Comparison of ENCODE assay signal across 28 mouse cellular contexts in the genomic region with DNA sequence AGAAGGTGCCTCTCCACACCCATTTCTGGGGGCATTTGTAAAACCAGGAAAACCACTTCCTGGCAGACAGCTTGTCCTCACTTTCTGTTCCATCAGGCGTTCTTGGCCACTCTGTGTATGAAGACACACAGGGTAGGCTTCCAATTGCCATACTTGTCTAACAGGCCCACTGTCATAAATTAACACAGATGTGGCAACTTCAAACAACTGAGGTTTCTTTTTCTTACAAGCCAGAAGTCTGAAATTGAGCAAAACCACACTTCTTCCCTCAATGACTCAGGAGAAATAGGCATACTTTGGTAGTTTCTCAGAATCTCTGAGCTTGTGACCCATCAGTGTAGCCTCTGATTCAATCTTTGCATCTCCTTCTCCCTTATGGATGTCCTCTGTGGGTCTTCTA.
DNase-seq lines count a peak whose midpoint lies in the region; ATAC-seq and TF ChIP-seq lines count a peak whose summit lies in the region.
"Had no signal": no experiment of that assay in that cellular context is flagged by ENCODE, and none has a peak within 500 bp of the region (broad histone marks: within the 10 kb centered on the region; RNA-seq: fewer than 3 reads in every experiment).

No protein-coding gene starts in this region.

- peak; percentile 18 for DNase-seq in CH12.LX (ENCODE audit: extremely low read depth)
- no peak for DNase-seq in frontal cortex, postnatal 25 days (ENCODE audit: low spot score in 2 of 2)
- DNase-seq in cerebellum, adult 18-20 months = no peak
- no peak for DNase-seq in heart, embryonic 10.5 days (ENCODE audit: low spot score)
- DNase-seq: adrenal gland, adult 2 months; adrenal gland, postnatal 14 days; cerebellum, adult 11 months; cerebellum, adult 8-10 months; cerebellum, postnatal 10 days; cerebellum, postnatal 36 days; gastrocnemius, adult 2 months; gastrocnemius, postnatal 14 days; heart, adult 18-20 months; kidney, adult 18-20 months had no signal

- dilution Hi-C loops in CH12.LX (cut with MboI; ENCODE audit: extremely low pct_ligation_motif_present, extremely low pct_unique_long_range_greater_than_20kb, low sequenced_read_pairs) = no loop called here

- peaks cover 4 to 28% of the 10 kb centered on the region in 2 experiments for H3K4me1 ChIP-seq in CH12.LX (ENCODE audit: control insufficient read depth in 1 of 2, insufficient read depth in 2 of 2)
- peaks cover 4% of the 10 kb centered on the region; the same call in 1 of the 2 replicates for H3K4me1 ChIP-seq in embryonic fibroblast, embryonic 13.5 days (ENCODE audit: control insufficient read depth, insufficient read depth, low read length)
- no peaks in the 10 kb centered on the region for H3K4me1 ChIP-seq in heart, embryonic 10.5 days
- H3K4me1 ChIP-seq: embryonic facial prominence, embryonic 12.5 days; embryonic facial prominence, embryonic 15.5 days had no signal

- no peak for TF ChIP-seq EP300 in CH12.LX (IDR thresholded peaks at IDR 0.05; ENCODE audit: low read length)

- no peaks in the 10 kb centered on the region for H3K27me3 ChIP-seq in CH12.LX (replicated peaks)
- H3K27me3 ChIP-seq in heart, embryonic 10.5 days (ENCODE audit: insufficient read depth, poor library complexity, severe bottlenecking) = no peaks in the 10 kb centered on the region
- H3K27me3 ChIP-seq: embryonic facial prominence, embryonic 12.5 days; embryonic facial prominence, embryonic 15.5 days; forebrain, embryonic 13.5 days; Patski had no signal

- ATAC-seq in hematopoietic stem cell, adult 5-6 weeks (replicated peaks in 1 of 2; ENCODE audit: insufficient read depth in 1 of 2, low FRiP score in 2 of 2, low TSS enrichment in 1 of 2, low read depth in 1 of 2, poor library complexity in 2 of 2, severe bottlenecking in 2 of 2) = peak; percentile 74 to 84
- 0 out of 2 replicates have a peak, but pooled peaks have one; percentile 30 for ATAC-seq in megakaryocyte-erythroid progenitor cell, adult 5-6 weeks (replicated peaks; ENCODE audit: low FRiP score, low TSS enrichment, poor library complexity, severe bottlenecking)
- ATAC-seq: CD4-positive, CD25-positive, alpha-beta regulatory T cell, adult 4 months; inflammation-experienced regulatory T-cells, adult 6 months; intestine, embryonic 16.5 days; Patski had no signal

- no peak overlapping the region for H3K9ac ChIP-seq in CH12.LX (ENCODE audit: insufficient read depth, low read depth)
- H3K9ac ChIP-seq: embryonic facial prominence, embryonic 12.5 days; embryonic facial prominence, embryonic 15.5 days; forebrain, embryonic 13.5 days; hindbrain, embryonic 14.5 days had no signal

- TF ChIP-seq CTCF in CH12.LX (conservative IDR thresholded peaks at IDR 0.05 in 1 of 2, IDR thresholded peaks at IDR 0.05 in 1 of 2; ENCODE audit: low read depth in 2 of 2, low read length in 2 of 2) = no peak
- TF ChIP-seq CTCF in embryonic fibroblast, embryonic 13.5 days (IDR thresholded peaks at IDR 0.05; ENCODE audit: borderline replicate concordance, insufficient read depth, low read length) = no peak

- H3K4me3 ChIP-seq in CH12.LX (replicated peaks in 1 of 3; ENCODE audit: low read depth in 2 of 3, low read length in 2 of 3, poor library complexity in 1 of 3) = no peak overlapping the region
- H3K4me3 ChIP-seq in embryonic fibroblast, embryonic 13.5 days (ENCODE audit: insufficient read depth, low read length) = no peak overlapping the region
- no peak overlapping the region for H3K4me3 ChIP-seq in heart, embryonic 10.5 days
- H3K4me3 ChIP-seq: embryonic facial prominence, embryonic 12.5 days; embryonic facial prominence, embryonic 15.5 days; erythroblast, embryonic 14.5 days; forebrain, embryonic 10.5 days; forebrain, embryonic 13.5 days; gastrocnemius, adult 2 months had no signal

- no peak overlapping the region for H3K27ac ChIP-seq in CH12.LX (ENCODE audit: insufficient read depth, low read depth)
- H3K27ac ChIP-seq in embryonic fibroblast, embryonic 13.5 days (ENCODE audit: insufficient read depth, low read length) = peak overlapping the region; percentile 50; the same call in 1 of the 2 replicates
- H3K27ac ChIP-seq in heart, embryonic 10.5 days = no peak overlapping the region
- H3K27ac ChIP-seq: embryonic facial prominence, embryonic 12.5 days; embryonic facial prominence, embryonic 15.5 days; forebrain, embryonic 10.5 days; forebrain, embryonic 13.5 days; gastrocnemius, adult 2 months; hindbrain, embryonic 14.5 days had no signal

- no peaks in the 10 kb centered on the region for H3K36me3 ChIP-seq in CH12.LX (replicated peaks in 1 of 2; ENCODE audit: control insufficient read depth in 1 of 2, insufficient read depth in 1 of 2, low read length in 1 of 2)
- no peaks in the 10 kb centered on the region for H3K36me3 ChIP-seq in heart, embryonic 10.5 days
- H3K36me3 ChIP-seq: embryonic facial prominence, embryonic 12.5 days; embryonic facial prominence, embryonic 15.5 days; forebrain, embryonic 10.5 days had no signal

- in situ Hi-C loops in CH12.LX (cut with MboI; ENCODE audit: low pct_ligation_motif_present, low pct_unique_long_range_greater_than_20kb, low sequenced_read_pairs) = no loop called here

- TF ChIP-seq POLR2A in CH12.LX (IDR thresholded peaks at IDR 0.05; ENCODE audit: low read depth, low read length) = no peak
- no peak for TF ChIP-seq POLR2A in embryonic fibroblast, embryonic 13.5 days (IDR thresholded peaks at IDR 0.05; ENCODE audit: low read depth, low read length)

- TF ChIP-seq RAD21 in CH12.LX (IDR thresholded peaks at IDR 0.05; ENCODE audit: low read depth, low read length) = no peak

- H3K4me2 ChIP-seq in CH12.LX (ENCODE audit: insufficient read depth, low read depth, poor library complexity, severe bottlenecking) = peak overlapping the region; percentile 0; the same call in 1 of the 2 replicates
- H3K4me2 ChIP-seq: embryonic facial prominence, embryonic 12.5 days; embryonic facial prominence, embryonic 15.5 days; forebrain, embryonic 13.5 days; heart, embryonic 11.5 days; hindbrain, embryonic 14.5 days had no signal

- H3K79me2 ChIP-seq in CH12.LX (replicated peaks; ENCODE audit: control insufficient read depth, extremely low read depth, insufficient read depth, poor library complexity, severe bottlenecking) = no peaks in the 10 kb centered on the region

- H3K9me3 ChIP-seq in CH12.LX (replicated peaks; ENCODE audit: low read length) = no peaks in the 10 kb centered on the region
- H3K9me3 ChIP-seq in heart, embryonic 10.5 days = no peaks in the 10 kb centered on the region
- H3K9me3 ChIP-seq: embryonic facial prominence, embryonic 12.5 days; embryonic facial prominence, embryonic 15.5 days; forebrain, embryonic 10.5 days; forebrain, embryonic 13.5 days had no signal

- WGBS in heart, embryonic 10.5 days = 78% methylated on average over 1 of the region's 1 CpGs

TF ChIP-seq in CH12.LX, 34 proteins besides CTCF, POLR2A, EP300 and RAD21:
- TF ChIP-seq USF1 (IDR thresholded peaks at IDR 0.05; ENCODE audit: low read depth, low read length) (no peak), ETS1 (conservative IDR thresholded peaks at IDR 0.05; ENCODE audit: low read depth, low read length) (no peak), ZC3H11A (IDR thresholded peaks at IDR 0.05; ENCODE audit: low read depth, low read length) (no peak), ELF1 (IDR thresholded peaks at IDR 0.05; ENCODE audit: low read depth, low read length) (no peak), POLR2AphosphoS2 (IDR thresholded peaks at IDR 0.05; ENCODE audit: low read depth, low read length) (no peak), ZKSCAN1 (IDR thresholded peaks at IDR 0.05; ENCODE audit: borderline replicate concordance, low read depth, low read length) (no peak), CHD1 (IDR thresholded peaks at IDR 0.05; ENCODE audit: low read depth, low read length) (no peak), ZNF384 (IDR thresholded peaks at IDR 0.05; ENCODE audit: low read depth, low read length) (no peak), MAFK (IDR thresholded peaks at IDR 0.05; ENCODE audit: insufficient replicate concordance, low read length) (no peak), SMC3 (IDR thresholded peaks at IDR 0.05; ENCODE audit: low read depth, low read length) (no peak), JUN (IDR thresholded peaks at IDR 0.05; ENCODE audit: insufficient read depth, low read depth, low read length) (no peak), ZMIZ1 (IDR thresholded peaks at IDR 0.05; ENCODE audit: low read depth, low read length) (no peak)
